Mouse (Mus musculus): ENCODE data around the gene S1pr4.

The S1pr4 gene

DNA sequence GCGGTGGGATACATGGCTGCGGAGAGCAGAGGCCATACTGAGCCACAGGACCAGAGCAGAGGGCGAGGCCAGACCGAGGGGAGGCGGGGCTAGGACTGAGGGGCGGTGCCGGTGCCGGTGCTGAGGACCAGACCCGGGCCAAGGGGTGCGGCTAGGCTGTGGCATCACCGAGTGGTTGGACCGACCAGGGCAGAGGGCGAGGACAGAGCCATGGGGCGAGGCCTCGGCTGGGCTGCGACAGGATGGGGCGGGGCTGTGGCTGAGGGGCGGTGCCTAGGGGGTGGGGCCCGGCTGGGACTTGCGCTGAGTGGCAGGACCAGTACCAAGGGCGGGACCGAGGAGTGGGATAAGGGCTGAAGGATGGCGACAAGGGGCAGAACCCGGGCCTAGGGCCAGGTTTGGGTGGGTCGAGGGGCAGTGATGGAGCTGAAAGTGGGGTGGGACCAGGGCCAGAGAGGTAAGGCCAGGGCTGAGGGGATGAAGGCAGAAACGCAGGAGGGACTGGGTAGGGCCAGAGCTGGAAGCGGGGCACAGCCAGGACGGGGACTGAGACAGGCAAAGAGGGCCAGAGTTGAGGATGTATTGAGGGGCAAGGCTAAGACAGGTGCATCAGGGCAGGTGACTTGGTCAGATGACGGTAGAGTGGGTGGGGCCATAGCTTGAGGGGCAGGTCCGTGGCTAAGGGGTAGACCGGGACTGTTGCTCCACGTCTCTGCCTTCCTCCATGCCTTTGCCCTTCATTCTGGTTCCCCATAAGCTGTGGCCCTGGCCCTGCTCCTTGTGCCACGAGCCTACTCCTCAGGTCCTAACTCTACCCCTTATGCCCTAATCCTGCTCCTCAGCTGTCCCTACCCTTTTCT lies 35.3 kb downstream of the S1pr4 start:
- DNase-seq: peak; percentile 12 to 25

DNA sequence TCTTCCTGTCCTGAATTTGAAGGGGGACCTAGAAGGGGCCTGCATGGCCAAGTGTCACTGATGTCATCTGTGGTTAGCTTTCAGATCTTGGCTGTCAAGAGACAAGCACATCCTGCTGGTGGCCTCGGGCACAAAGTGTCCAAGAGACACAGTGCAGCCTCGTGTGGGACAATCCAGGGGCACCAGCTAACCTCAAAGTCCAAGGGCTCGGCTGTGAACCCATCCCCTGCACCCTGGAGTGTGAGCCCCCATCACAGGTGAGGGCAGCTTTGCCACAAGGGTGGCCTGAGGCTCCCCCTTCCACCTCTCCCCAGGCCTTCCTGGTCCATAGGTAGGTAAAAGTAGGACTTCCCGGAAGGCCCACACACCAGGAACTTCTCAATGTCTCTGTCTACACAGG lies 36.4 kb downstream of the S1pr4 start:
- DNase-seq: no peak

DNA sequence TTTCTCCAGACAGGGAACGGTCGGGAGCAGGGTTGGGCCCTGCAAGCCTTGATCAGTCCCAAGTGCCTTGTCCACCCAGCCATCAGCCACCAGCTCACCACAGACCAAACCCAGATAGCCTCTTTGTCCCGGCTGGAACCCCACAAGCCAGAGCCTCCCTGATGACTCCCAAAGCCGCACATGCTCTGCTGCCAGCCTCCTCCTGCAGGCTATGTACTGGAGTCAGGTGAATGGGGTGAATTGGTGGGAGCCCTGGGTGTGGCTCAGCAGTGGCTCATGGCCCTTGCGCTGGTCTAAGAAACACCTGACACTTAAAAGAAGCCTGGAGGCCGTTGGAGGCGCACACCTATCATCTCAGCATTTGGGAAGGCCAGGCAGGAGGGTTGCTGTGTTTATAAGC lies 37.0 kb downstream of the S1pr4 start:
- no peak for DNase-seq

DNA sequence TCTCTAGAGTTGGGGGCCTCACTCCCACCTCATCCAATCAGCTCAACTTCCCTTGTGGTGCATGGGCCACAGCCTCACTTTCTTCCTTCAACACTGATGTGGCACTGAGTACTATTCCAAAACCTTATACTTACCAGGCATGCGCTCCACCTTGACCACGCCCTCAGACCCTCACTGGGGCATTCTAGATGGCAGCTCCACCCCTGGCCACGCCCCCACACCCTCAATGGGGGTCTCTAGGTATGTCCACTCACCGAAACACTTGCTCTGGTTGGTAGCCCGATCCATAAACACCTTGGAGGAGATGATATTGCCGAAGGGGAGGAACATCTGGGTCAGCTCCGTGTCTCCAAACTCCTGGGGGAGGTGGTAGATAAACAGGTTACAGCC lies 37.5 kb downstream of the S1pr4 start:
- peak in 1 of 2 experiments; percentile 3 for DNase-seq

DNA sequence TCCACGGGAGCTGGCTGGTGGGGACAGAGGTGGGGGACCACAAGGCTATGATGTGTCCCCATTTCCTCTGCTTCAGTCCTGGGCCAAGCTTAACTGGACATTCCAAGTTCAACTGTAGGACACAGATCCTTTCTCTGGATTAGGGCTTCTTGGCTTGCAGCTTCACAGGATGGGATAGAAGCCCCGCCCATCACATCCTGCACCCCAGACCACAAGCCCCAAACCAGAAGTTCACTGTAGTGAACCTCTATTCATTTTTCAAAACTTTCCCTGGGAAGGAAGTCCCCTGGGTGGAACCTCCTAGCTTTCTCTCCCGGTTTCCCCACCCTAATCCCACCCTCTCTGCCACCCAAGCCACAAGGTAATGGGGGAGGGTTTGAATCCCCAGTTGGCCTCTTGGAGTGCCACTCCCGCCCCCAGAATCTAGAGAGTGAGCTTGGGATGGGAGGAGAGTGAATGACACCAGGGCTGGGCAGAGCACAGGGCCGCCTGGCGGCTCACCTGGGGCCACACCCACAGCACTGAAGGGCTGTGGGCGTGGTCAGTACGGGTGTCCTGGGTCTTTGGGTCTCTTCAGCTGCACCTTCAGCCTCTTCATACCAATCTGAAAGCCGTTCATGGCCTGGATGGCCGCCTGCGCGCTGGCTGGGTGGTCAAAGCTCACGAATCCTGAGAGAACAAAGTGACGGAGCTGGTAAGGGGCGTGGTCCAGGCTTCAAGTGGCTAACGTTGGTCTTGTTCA lies 38.1 kb downstream of the S1pr4 start:
- no peak for DNase-seq

DNA sequence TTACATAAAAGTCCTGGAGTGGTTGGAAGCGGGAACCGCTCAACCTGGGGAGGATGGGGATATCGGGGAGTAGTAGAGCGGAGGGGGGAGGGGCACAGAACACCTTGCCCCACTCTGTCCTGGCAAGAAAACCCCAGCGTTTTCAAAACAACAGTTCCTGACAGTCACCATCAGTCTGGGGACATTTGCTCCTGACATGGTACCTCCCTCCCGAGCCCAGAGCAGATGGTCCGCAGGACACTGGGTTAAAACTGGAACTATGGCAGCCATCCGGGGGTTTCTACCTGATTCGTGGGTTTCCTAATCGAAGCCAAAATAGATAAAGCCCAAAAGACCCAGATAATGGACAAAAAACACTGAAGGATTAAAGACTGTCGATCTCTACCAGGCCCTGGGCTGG lies 39.0 kb downstream of the S1pr4 start:
- no peak for DNase-seq

DNA sequence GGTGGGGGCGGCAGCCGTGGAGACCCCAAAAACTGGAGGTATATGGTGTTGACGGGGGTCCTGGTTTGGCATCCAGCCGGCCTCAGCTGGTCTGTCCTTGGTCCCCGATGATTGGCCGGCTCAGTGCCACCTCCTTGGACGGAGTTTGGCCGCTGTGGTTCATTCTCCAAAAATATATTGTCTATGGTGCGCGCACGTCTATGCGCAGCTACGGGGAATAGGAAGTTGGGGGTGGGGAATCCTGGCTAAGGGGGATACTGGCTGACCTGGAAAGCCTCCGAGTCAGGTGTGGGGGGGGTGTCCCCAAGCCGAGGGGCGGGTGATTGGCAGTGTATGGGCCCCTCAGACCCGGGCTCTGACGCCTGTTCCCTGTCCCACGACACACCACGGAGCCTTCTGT lies 39.5 kb downstream of the S1pr4 start:
- DNase-seq: no peak

DNA sequence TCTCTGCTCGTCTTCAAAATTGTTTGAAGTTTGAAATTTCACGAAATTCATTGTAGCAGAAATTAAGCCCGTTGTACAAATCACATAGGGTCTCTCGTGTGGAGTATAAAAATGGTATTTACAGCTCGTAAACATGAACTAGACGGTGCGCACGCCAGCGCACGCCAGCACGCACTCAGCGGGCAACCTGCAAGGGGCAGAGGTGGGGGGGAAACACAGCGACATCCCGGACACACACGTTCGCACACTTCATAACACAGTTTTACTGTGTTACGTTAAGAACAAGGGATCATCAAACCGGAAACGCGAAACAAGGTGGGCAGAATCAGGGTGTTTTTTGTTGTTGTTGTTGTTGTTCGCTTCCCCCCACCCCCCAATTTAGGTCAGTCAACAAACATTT lies 40.5 kb downstream of the S1pr4 start:
- no peak for DNase-seq

DNA sequence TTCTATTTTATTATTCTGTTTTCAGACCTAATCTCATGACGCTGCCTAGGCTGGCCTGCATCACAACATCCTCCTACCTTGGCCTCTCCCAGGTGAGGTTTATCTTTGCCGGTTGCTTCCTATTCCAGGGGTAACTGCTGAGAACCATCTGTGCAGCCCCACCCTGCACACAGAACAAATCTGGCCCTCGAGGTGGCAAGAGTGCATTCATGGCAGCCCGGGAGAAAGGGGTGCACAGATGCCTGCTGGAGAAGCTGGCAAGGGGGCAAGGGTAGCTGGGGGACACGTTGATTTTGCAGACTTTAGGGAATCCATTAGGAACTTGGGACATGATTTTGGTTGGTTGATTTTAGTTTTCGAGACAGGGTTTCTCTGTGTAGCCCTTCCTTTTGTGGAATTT lies 41.7 kb downstream of the S1pr4 start:
- no peak for DNase-seq

DNA sequence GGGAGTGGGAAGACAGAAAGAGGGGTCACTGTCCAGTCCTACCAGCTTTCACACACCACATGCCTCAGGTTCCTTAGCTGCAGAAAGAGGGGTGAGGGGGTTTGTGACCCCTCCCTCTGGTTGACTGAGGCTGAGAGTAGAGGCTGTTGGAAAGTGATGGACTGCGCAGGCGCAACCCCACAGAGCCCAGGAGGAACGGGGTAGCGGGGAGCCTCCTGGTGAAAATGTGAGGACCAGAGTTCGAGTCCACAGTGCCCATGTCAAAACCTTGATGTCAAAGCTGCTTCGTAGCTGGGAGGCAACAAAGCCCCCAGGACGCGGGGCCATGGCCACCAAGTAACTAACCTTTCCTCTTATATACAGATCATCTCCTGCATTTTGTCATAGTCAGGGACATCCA lies 42.3 kb downstream of the S1pr4 start:
- DNase-seq: no peak

DNA sequence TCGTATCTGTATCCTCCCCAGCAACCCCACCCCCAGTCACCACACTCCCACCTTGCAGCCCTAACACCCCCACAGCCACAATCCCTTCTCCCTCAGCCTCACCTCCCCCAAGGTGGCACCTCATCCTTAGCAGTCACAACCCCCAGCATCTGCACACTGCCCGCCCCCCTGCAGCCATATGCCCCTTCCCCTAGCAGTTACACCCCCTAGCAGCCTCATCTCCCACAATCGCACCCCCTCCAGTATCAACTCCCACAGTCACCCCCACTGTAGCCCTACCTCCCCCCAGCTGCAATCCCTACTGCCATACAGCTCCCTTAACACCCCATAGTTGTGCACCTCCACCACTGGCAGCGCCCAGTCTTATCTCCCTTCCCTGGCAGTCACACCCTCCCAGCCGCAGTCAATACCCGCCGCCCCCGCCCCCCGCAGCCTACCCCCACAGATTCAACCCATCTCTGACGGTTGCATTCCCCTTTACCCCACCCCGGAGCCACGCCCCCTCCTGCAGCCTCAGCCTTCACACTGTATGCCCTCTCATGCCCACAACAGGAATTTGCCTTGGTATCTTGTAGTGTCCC lies 42.9 kb downstream of the S1pr4 start:
- no peak for DNase-seq

DNA sequence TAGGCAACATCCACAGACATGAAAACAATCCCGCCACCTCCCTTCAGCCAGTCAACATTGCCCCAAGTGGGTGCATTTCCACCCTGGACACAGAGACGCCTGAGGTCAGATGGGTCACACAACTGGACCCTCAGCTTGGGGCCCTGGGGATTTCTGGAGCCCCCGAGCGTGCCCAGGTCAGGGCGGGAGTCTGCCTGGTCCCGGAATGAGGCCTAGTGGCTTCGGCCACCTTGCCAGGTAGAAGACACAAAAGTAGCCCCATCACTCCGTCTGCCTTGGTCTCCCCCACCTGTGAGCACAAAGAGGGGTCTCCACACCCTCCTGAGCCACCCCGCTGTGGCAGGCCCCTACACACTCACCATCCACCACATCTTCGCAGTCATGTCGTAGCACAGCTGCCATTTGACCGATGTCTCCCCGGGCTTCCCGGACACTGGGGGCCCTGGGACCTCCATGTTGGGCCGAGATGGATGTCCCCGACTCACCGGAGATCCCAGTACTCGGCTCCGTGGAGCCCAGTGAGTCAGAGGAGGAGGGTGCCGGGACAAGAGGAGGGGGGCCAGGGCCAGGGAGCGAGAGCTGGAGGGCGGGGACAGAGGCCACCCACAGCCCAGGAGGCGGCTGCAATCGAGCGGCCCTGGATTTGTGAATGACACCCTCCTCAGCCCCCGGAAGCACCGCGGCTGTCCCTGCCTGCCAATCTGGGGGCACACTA lies 44.6 kb downstream of the S1pr4 start, which contains the start of gene Nfic:
Gene Nfic (minus strand): TSS at position 455 of the 715 bp plus-strand sequence.
- peak in 1 of 2 experiments; percentile 4 for DNase-seq

DNA sequence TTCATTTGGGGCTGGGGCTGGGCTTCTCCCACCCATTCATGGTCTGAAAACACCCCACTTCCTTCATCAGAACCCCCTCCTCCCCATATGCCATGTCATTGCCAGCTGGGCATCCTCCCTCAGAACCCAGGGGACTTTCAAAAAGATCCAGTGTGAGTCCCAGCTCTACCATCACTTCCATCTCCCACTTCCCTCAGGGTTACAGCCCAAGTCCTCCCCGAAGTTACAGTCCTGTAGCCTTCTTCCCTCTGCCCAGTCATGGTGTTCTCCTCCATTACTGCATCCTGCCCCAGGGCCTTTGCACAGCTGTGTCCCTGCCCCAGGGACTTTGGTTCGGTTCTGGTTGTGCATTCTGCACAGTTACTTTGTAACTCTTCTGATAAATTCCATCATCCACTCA lies 45.8 kb downstream of the S1pr4 start:
- no peak for DNase-seq

DNA sequence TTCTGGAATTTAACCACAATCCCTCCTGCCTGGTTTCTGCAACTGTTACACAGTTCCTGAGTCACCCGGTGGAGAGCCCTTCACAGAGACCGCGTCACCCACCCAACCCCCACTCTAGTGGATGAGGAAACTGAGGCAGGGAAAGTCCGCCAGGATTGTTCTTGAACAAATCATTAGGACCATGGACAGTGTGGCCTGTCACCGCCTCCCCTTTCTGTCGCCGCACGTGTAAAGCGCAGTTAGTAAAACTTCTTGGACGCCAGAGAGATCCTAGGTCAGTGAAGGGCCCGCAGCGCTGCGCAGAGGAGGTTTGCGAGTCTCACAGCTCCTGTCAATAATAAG lies 47.0 kb downstream of the S1pr4 start:
- no peak for DNase-seq

DNA sequence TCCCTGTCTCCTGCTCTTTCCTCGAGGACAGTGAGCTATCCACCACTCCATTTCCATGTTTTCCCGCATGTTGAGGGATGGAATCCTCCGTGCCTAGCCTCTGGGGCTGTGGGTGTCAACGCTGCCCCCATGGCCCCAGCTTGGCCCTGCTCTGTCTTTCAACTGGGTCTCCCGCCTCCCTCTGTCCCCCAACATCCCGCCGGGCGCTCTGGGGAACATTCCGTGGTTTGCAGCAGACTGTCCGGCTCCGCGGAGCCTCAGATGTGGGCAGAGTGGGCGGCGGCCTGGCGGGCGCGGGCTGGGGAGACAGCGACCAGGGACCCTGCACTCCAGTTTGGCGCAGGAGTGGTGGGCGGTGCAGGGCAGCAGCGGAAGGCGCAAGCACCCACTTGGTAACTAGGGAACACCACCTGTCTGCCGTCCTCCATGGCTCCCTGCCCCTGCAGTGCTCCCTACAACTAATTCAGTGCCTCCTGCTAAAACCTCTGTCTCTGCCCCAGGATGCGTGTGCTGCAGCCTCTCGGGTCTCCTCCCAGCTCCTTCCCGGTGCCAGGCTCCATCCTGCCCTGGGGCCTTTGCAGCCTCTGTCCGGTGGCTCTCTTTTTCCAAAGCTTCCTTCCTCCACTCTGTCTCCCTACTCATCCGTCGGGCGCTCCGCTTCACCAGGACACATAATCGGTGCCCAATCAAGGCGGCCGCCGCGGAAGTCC lies 47.5 kb downstream of the S1pr4 start:
- DNase-seq: no peak

DNA sequence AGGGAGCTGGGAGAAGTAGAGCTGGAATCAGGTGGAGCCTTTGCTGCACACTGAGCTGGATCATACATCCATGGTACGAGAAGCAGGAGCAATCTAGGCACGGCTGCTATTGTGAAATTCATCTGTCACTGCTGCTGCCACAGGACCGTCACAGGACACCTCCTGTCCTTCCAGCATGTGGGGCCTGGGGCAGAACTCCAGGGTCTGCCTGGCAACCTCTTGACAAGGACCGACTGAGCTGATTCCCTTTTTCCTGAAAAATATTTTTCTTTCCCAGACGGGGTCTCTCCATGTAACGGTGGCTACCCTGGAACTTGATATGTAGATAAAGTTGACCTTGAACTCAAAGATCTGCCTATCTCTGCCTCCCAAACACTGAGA lies 48.6 kb downstream of the S1pr4 start:
- DNase-seq: no peak

DNA sequence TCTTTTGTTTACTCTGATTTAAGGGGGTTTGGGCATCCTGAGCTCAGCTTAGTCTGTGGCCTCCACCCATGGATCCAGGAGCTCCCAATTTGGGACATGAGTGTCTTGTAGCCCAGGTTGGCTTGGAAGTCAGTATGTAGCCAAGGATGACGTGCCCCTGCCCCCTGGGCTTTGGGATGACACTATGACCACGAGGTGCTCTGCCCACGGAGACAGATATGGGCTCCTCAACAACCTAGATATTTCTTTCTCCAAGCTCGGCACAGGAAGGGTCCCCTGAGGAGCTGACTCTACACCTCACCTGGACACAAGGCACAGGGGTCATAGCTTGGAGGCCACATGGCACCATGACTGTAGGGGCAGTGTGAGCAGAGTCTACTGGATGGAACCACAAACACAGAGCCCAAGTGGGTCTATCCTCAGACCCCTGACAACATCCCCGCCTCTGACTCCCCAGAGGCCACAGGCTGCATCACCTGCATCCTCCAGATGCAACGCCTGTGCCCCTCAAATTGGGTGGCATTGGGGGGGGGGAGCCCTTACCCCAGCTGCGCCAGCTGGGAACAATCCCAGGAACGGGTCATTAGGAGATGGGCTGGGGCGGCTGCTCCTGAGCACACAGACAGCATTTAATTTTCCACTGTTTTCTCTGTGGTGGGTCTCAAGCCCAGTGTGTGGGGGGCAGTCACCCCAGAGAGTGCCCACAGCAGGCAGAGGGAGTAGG lies 49.1 kb downstream of the S1pr4 start:
- DNase-seq: peak in 1 of 2 experiments; percentile 3

DNA sequence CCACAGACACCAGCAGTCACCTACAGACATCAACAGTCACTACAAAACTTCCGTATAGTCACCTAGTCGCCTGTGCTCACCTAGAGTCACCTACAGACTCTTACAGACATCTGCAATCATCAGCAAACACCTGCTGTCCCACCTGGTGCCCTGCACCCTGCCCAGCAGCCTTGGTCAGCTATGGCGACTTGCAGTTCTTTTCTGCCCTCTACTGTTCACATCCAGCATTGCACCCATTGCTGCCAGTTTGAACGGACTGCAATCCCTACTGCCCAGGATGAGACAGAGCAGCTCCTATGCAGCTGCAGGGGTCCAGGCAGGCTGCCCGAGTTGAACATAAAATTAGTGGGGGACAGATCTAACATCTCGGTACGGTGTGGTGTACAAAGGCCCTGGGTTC lies 49.8 kb downstream of the S1pr4 start:
- DNase-seq: peak; percentile 56 to 79

Data from spleen, adult 18-20 months (tissue).